Mouse (Mus musculus): ENCODE results near the gene Hspa5. TPM values are rescaled to one million over a fixed set of nuclear protein-coding genes. Genes with fewer than 3 reads are reported as not detected.

The Hspa5 gene
- polyA plus RNA-seq, 2 experiments = 253 to 479 TPM

- WGBS (ENCODE audit: insufficient replicate concordance) = 59% methylated on average over 3 of the region's 3 CpGs
These were observed 32.0 kb downstream of the Hspa5 start for GRCm38 (mm10) chr2:34803746-34804145.

GRCm38 (mm10) chr2:34804172-34804571, 32.4 kb downstream of the Hspa5 start:
- Histone ChIP-seq H3K36me3 (replicated peaks; ENCODE audit: control insufficient read depth, insufficient read depth, low read depth) (peaks cover 49% of the 10 kb centered on the region), H3K4me1 (replicated peaks; ENCODE audit: control insufficient read depth in 2 of 2, insufficient read depth in 2 of 2, low read length in 1 of 2) (peaks cover 45 to 48% of the 10 kb centered on the region in 2 experiments), H3K27me3 (ENCODE audit: control insufficient read depth, insufficient read depth, low read length) (no peaks in the 10 kb centered on the region), H3K4me2 (ENCODE audit: low read depth) (peak overlapping the region; percentile 87), H3K27ac (peak overlapping the region; percentile 91), H3K4me3 (ENCODE audit: insufficient read depth in 1 of 2, low read depth in 2 of 2, low read length in 2 of 2) (peak overlapping the region; percentile 33 to 83; a peak in 3 of 4 replicates), H3K9me3 (ENCODE audit: control insufficient read depth, low read length) (no peaks in the 10 kb centered on the region), H3K9ac (replicated peaks) (peak overlapping the region; percentile 63)
- ATAC-seq (ENCODE audit: insufficient read depth) (no peak), DNase-seq (ENCODE audit: low read depth in 3 of 3, low spot score in 3 of 3) (no peak)
- 70% methylated on average over 2 of the region's 2 CpGs for WGBS (ENCODE audit: insufficient replicate concordance)
- TF ChIP-seq CTCF (IDR thresholded peaks at IDR 0.05; ENCODE audit: low read depth) (no peak), EP300 (IDR thresholded peaks at IDR 0.05; ENCODE audit: low read depth) (no peak)

More at GRCm38 (mm10) chr2:34803746-34804145, 32.0 kb downstream of the Hspa5 start:
- Histone ChIP-seq H3K9me3 (ENCODE audit: control insufficient read depth, low read length) (no peaks in the 10 kb centered on the region), H3K27me3 (ENCODE audit: control insufficient read depth, insufficient read depth, low read length) (no peaks in the 10 kb centered on the region), H3K36me3 (replicated peaks; ENCODE audit: control insufficient read depth, insufficient read depth, low read depth) (peaks cover 45% of the 10 kb centered on the region), H3K4me1 (replicated peaks; ENCODE audit: control insufficient read depth in 2 of 2, insufficient read depth in 2 of 2, low read length in 1 of 2) (peaks cover 45 to 47% of the 10 kb centered on the region in 2 experiments), H3K9ac (replicated peaks) (peak overlapping the region; percentile 63), H3K4me2 (ENCODE audit: low read depth) (peak overlapping the region; percentile 87), H3K27ac (peak overlapping the region; percentile 91), H3K4me3 (ENCODE audit: insufficient read depth in 1 of 2, low read depth in 2 of 2, low read length in 2 of 2) (peak overlapping the region; percentile 83 to 87)
- ATAC-seq (ENCODE audit: insufficient read depth) (no peak), DNase-seq (ENCODE audit: low read depth in 3 of 3, low spot score in 3 of 3) (no peak)
- no peak for TF ChIP-seq CTCF (IDR thresholded peaks at IDR 0.05; ENCODE audit: low read depth)
- no peak for TF ChIP-seq EP300 (IDR thresholded peaks at IDR 0.05; ENCODE audit: low read depth)

- Histone ChIP-seq H3K4me2 (ENCODE audit: low read depth) (peak overlapping the region; percentile 87), H3K9ac (replicated peaks) (peak overlapping the region; percentile 54)
- DNase-seq (ENCODE audit: low read depth in 3 of 3, low spot score in 3 of 3) = peak; percentile 65 to 77 (median 75)
These were observed 33.0 kb downstream of the Hspa5 start for GRCm38 (mm10) chr2:34804815-34805214.

GRCm38 (mm10) chr2:34805364-34805950, 33.7 kb downstream of the Hspa5 start:
- peaks cover 50 to 55% of the 10 kb centered on the region in 2 experiments for H3K4me1 ChIP-seq (replicated peaks; ENCODE audit: control insufficient read depth in 2 of 2, insufficient read depth in 2 of 2, low read length in 1 of 2)
- H3K4me3 ChIP-seq (ENCODE audit: insufficient read depth in 1 of 2, low read depth in 2 of 2, low read length in 2 of 2) = peak overlapping the region in 1 of 2 experiments; percentile 16; a peak in 1 of 4 replicates
- no peaks in the 10 kb centered on the region for H3K9me3 ChIP-seq (ENCODE audit: control insufficient read depth, low read length)
- peaks cover 62% of the 10 kb centered on the region for H3K36me3 ChIP-seq (replicated peaks; ENCODE audit: control insufficient read depth, insufficient read depth, low read depth)
- peak overlapping the region; percentile 87 for H3K4me2 ChIP-seq (ENCODE audit: low read depth)
- peak overlapping the region; percentile 43 for H3K9ac ChIP-seq (replicated peaks)
- H3K27me3 ChIP-seq (ENCODE audit: control insufficient read depth, insufficient read depth, low read length) = no peaks in the 10 kb centered on the region
- no peak for DNase-seq (ENCODE audit: low read depth in 3 of 3, low spot score in 3 of 3)
- peak; percentile 32; the same call in 1 of the 2 replicates for ATAC-seq (ENCODE audit: insufficient read depth)
- H3K27ac ChIP-seq = peak overlapping the region; percentile 91
- WGBS (ENCODE audit: insufficient replicate concordance) = 71% methylated on average over 10 of the region's 10 CpGs
- TF ChIP-seq CTCF (IDR thresholded peaks at IDR 0.05; ENCODE audit: low read depth) = 0 out of 2 replicates have a peak, but pooled peaks have one; percentile 10
- TF ChIP-seq EP300 (IDR thresholded peaks at IDR 0.05; ENCODE audit: low read depth) = peak; percentile 9; the same call in 1 of the 2 replicates

More at GRCm38 (mm10) chr2:34804815-34805214, 33.0 kb downstream of the Hspa5 start:
- 15% methylated on average over 1 of the region's 1 CpGs for WGBS (ENCODE audit: insufficient replicate concordance)
- no peaks in the 10 kb centered on the region for H3K9me3 ChIP-seq (ENCODE audit: control insufficient read depth, low read length)
- peak; percentile 76 for TF ChIP-seq EP300 (IDR thresholded peaks at IDR 0.05; ENCODE audit: low read depth)
- TF ChIP-seq CTCF (IDR thresholded peaks at IDR 0.05; ENCODE audit: low read depth) = no peak
- H3K27me3 ChIP-seq (ENCODE audit: control insufficient read depth, insufficient read depth, low read length) = no peaks in the 10 kb centered on the region
- H3K4me3 ChIP-seq (ENCODE audit: insufficient read depth in 1 of 2, low read depth in 2 of 2, low read length in 2 of 2) = peak overlapping the region in 1 of 2 experiments; percentile 83; a peak in 2 of 4 replicates
- H3K27ac ChIP-seq = peak overlapping the region; percentile 91
- H3K4me1 ChIP-seq (replicated peaks; ENCODE audit: control insufficient read depth in 2 of 2, insufficient read depth in 2 of 2, low read length in 1 of 2) = peaks cover 51 to 52% of the 10 kb centered on the region in 2 experiments
- peaks cover 56% of the 10 kb centered on the region for H3K36me3 ChIP-seq (replicated peaks; ENCODE audit: control insufficient read depth, insufficient read depth, low read depth)
- ATAC-seq (ENCODE audit: insufficient read depth) = peak; percentile 46

- H3K4me3 ChIP-seq (ENCODE audit: insufficient read depth in 1 of 2, low read depth in 2 of 2, low read length in 2 of 2) = no peak overlapping the region
- peak overlapping the region; percentile 34; the same call in 1 of the 2 replicates for H3K27ac ChIP-seq
- 42% methylated on average over 2 of the region's 2 CpGs for WGBS (ENCODE audit: insufficient replicate concordance)
- no peaks in the 10 kb centered on the region for H3K9me3 ChIP-seq (ENCODE audit: control insufficient read depth, low read length)
- peaks cover 51 to 54% of the 10 kb centered on the region in 2 experiments for H3K4me1 ChIP-seq (replicated peaks; ENCODE audit: control insufficient read depth in 2 of 2, insufficient read depth in 2 of 2, low read length in 1 of 2)
- no peak overlapping the region for H3K9ac ChIP-seq (replicated peaks)
- H3K27me3 ChIP-seq (ENCODE audit: control insufficient read depth, insufficient read depth, low read length) = no peaks in the 10 kb centered on the region
- H3K36me3 ChIP-seq (replicated peaks; ENCODE audit: control insufficient read depth, insufficient read depth, low read depth) = peaks cover 84% of the 10 kb centered on the region
- no peak overlapping the region for H3K4me2 ChIP-seq (ENCODE audit: low read depth)
- no peak for ATAC-seq (ENCODE audit: insufficient read depth)
- DNase-seq (ENCODE audit: low read depth in 3 of 3, low spot score in 3 of 3) = no peak
- TF ChIP-seq EP300 (IDR thresholded peaks at IDR 0.05; ENCODE audit: low read depth) (no peak), CTCF (IDR thresholded peaks at IDR 0.05; ENCODE audit: low read depth) (no peak)
These were observed 36.3 kb downstream of the Hspa5 start for GRCm38 (mm10) chr2:34808057-34808456.
